Mouse (Mus musculus) heart, postnatal 10 days (tissue): ENCODE data around the gene Ubr4. TPM values are rescaled to one million over a fixed set of nuclear protein-coding genes. Genes with fewer than 3 reads are reported as not detected.
A peak's percentile ranks its signal among the peaks of the same experiment; 100 is the strongest.

Experiments
- DNase-seq, 2 experiments: peaks; one replicate each; pipeline ENCODE4 v3.0.0; 2021
- intact Hi-C: fragments of 180-260 bp; cut with DNase I; formaldehyde crosslinking; loops from one replicate; pipeline ENCODE4 v1.15.1; 2025
- total RNA-seq, 2 experiments: library from RNA; stranded (reverse); gene quantifications; 2 replicates each; pipeline ENCODE4 v1.2.3; 2021

Gene Ubr4
- total RNA-seq = 100 to 1,000 TPM; 124 to 125 TPM

DNA sequence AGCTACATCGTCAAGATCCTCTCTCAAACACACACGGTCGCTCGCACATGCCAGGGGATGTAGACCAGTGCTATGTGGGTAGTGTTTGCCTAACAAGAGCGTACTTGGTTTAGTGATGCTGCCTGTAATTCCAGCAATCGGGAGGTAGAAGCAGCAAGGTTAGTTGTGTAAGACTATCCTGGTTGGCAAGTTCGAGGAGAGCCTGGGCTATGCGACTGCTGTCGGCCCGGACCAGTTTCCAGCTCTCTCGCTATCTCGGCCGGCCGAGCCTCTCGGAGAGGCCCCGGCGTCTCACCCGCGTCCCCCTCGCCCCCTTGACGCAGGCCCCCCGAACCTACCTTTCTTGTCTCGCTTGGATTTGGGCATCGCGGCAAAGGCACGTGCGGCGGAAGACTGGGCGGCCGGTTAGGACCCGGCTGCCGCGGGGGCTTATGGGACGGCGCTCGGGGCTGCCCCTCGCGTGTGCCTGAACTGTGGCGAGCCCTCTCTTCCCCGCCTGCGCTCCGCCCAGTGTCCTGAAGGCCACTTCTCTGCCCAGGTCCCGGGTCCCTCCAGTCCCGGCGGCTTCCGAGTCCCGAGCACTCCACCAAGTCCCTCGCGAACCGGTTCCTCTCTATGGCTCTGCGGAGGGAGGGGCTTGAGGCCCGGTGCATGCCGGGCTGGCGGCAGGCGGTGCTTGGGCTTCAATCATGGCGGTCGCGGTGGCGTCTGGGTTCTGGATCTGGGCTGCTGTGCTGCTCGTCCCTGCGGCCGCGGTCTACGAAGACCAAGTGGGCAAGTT lies at the start of gene Ubr4, which contains the start of the genes Mrto4 and Emc1:
Gene Ubr4 (plus strand): TSS at position 679 of the 781 bp plus-strand sequence.
Gene Mrto4 (minus strand): TSS at position 646 of the 781 bp plus-strand sequence.
Gene Emc1 (plus strand): TSS at position 657 of the 781 bp plus-strand sequence.
- intact Hi-C loops = no loop called here
- peak; percentile 88 to 91 for DNase-seq

DNA sequence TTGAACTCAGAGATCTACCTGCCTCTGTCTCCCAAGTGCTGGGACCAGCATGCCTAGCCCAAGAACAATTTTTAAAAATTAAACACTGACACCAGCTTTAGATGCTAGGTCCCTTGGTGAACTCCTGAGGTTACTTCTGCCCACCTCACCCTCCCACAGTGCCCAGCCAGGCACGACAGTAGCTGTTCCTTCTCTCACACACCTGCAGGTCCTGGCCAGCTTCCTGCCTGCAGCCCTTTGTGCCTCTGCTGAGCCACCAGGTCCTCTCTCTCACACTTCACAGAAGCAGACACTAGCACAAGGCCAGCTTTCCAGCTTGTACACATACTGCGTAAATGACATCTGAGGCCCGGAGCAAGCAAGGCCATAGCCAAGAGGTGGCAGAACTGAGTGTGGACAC lies 46.9 kb upstream of the Ubr4 start:
- DNase-seq = no peak
- intact Hi-C loops = no loop called here

DNA sequence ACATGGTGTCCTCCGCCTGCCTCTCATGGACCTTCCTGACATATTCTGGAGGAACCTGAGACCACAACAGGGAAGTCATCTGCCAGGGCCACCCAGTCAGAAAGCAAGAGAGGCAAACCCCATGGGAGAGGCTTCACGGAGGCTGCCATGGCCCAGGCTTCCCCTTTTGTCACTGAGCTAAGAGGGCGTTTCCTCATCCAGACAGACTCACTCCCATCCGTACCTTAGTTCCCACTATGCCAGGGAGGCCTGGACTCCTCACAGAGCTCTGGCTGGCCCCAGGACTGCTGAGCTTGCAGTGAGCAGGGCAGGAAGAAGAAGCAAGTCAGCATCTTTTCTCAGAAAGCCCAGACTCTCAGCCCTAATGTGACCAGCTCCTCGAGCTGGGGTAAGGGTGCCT lies 44.5 kb upstream of the Ubr4 start:
- no peak for DNase-seq
- intact Hi-C loops = no loop called here

DNA sequence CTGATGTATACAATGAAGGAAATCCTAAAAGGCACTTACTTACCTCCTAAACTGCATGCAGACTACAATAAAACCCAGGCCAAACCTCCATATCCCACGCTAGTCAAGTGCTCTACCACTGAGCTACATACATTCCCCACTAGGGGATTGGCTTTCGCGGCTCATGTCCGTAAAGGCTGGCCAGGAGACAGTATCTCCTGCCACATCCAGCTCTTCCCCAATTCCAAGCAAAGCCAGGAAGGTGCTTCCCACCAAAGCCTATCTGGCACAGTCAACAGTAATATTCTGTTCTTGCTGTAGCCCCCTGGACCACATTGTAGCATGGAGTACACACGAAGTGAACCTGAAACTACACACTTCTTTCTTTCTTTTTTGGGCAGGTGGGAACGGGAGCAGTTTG lies 42.8 kb upstream of the Ubr4 start:
- DNase-seq = no peak
- intact Hi-C loops = no loop called here

DNA sequence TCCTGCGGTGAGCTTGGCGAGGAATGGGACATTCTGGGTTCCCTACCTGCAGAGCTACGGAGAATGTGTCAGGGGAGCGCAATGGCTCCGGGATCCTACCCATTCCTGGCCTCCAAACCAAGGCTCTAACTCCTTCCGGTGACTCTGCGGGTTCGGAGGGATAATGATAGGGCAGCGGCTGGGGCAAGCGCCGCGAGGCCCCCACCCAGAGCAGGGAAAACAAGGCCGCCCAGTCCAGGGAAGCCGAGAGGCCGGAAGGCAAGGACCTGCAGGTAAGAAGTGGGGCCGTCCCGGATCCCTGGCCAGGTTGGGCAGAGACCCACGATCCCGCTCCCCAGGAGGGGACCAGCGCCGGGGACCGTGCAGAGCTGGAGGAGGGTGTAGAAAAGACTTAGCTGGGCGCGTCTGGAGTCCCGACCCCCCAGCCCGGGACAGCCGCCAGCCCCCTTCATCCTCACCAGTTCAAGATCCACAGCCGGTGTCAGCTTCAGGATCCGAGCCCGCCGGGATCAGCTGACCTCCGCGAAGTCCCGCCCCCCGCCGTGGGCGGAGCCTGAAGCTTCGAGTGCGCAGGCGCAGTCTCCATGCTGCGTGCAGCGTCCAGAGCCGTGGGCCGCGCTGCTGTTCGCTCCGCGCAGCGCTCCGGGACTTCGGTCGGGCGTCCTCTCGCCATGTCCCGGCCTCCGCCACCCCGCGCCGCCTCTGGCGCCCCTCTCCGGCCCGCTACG lies 42.1 kb upstream of the Ubr4 start, which contains the start of the genes Pqlc2 and Akr7a5:
Gene Pqlc2 (minus strand): TSS at position 538 of the 728 bp plus-strand sequence.
Gene Akr7a5 (plus strand): TSS at position 574 of the 728 bp plus-strand sequence.
- intact Hi-C loops = no loop called here
- peak; percentile 99 for DNase-seq

DNA sequence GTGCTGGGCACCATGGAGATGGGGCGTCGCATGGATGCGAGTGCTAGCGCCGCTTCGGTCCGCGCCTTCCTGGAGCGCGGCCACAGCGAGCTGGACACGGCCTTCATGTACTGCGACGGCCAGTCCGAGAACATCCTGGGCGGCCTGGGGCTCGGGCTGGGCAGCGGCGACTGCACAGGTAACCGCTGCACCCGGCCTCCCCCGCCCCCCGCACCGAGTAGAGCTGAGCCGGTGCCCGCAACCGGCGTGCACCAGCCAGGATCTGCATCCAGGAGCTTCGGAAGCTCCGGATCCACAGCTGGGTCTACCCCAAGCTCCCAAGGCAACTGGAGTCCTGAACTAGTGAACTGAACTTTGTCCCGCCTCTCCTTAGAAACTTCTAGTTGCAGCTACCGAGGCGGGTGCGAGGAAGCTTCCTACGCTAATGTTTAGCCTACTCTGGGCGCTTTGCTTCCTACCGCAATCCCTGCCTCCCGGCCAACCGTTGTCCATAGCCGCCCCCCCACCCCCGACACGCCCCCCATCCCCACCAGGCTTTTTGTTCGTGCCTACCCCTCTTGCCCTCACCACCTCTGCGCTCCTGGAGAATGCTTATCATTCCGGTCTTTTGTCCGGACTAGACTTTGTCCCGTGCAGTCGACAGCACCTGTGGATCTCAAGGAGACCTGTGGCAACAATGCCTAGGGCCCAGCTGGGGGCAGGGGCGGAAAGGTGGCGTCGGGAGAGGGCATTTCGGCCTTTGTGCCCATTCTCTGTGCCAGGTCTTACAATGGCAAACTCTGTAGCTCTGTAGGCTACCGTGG lies 41.3 kb upstream of the Ubr4 start:
- intact Hi-C loops = no loop called here

DNA sequence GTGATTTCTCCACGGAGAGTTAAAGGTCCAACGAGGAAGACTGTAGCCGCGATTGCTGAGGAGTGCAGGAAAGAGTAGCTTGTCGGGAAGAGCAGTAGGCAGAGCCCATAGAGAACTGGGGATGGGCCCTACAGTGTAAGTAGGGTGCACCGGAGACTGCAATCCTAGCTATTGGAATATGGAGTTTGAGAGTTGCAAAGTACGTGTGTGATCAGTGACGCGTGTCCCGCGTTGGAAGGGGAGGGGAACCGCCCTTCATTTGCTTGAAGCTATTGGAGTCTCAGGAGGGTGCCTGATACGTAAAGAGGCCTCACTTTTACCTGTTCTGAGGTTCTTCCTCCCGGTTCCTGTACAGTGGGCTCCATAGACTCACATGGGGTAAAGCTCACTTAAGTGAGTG lies 40.7 kb upstream of the Ubr4 start:
- intact Hi-C loops = no loop called here
- no peak for DNase-seq

More for the DNA sequence above, 41.3 kb upstream of the Ubr4 start:
- DNase-seq = peak in 1 of 2 experiments; percentile 41

DNA sequence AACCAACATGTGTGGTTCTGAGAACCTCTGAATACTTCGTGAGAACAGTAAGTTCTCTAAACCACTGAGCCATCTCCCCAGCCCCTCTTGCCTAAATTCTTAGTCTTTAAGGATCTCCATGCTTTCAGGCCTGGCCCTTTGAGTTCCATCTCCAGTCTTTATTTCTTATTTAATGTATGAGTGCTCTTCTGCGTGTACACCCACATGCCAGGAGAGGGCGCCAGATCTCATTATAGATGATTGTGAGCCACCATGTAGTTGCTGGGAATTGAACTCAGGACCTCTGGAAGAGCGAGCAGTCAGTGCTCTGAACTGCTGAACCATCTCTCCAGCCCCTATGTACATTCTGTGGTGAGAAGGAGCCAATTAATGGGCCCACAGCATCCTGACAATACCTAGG lies 39.8 kb upstream of the Ubr4 start:
- no peak for DNase-seq
- intact Hi-C loops = no loop called here

DNA sequence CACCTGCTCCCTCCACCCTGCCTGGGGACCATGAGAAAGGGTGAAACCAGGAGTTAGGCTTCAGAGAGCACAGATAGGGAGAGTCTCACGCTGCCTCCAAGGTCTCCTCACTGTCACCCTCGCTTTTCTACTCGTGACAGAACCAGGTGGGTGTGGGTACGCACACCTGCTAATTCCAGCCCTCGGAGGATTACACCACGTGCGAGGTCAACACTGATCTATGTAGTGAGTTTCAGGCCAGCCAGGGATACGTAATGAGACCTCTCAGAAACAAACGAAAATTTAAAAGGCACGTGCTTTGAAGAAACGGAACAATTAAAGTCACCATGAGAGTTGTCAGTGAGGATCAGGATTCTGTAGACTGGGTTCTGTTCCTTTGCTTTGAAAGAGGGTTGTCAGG lies 34.0 kb upstream of the Ubr4 start:
- intact Hi-C loops = no loop called here

DNA sequence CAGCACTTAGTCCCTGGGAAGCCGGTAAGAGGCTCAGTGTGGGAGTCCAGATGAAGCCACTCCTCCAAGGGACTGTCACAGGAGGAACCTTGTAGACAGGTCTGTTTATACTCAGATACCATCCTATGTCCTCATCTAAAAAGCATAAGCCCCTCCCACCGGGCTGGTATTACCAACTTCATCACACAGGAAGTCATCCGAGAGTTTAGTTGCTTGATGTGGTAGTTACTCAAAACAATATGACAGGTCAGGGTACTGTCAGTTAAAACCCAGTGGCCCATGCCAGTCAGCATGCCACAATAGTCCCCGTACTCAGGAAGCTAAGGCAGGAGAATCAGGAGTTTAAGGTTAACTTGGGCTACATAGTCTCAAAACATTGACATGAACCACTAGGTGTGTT lies 32.7 kb upstream of the Ubr4 start:
- DNase-seq = no peak
- intact Hi-C loops = no loop called here

More for the DNA sequence above, 34.0 kb upstream of the Ubr4 start:
- no peak for DNase-seq

DNA sequence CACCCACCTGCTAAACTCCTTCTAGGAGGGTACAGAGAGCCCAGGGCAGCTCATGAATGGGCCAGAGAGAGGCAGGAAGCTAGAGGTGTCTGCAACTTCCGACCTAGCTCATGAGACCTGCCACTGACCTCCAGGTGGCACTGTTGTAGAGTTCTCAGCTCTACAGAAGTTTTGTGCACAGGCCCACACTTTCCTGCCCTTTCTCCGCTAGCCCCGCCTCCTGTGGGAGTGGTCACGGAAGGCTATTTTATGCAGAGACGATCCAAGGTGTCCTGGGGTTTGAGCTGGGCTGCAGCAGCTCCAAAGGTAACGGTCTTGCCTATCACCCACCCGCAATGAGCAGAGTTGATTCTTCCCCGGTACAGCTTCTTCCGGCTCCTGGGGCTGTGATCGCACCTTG lies 21.8 kb upstream of the Ubr4 start:
- intact Hi-C loops = no loop called here

DNA sequence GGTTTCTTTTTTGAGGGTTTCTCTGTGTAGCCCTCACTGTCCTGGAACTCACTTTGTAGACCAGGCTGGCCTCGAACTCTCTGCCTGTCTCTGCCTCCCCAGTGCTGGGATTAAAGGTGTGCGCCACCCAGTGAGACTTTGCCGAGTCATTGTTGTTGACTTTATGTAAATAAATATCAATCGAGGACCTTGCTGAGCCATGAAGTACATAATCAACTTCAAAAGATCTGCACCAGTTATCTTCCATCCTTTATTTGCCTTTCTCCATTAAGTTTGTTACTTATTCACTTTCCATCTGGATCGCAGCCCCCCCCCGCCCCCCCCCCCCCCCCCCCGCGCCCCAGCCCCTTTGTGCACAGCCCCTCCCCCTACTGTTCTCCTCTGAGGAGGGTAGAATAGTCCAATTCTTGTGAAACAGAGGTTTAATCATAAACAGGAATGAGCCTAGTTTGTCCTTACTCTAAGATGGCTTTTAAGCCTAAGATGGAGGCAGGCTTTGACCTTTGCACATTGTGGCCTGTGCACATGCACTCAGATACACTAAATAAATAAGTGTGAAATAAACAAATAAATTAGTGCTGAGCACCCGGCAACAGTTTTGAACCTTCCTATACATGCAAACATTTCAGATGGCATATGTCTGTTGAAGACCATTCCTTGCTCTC lies 17.6 kb upstream of the Ubr4 start:
- intact Hi-C loops = no loop called here
- DNase-seq = no peak

More for the DNA sequence above, 21.8 kb upstream of the Ubr4 start:
- DNase-seq = peak; percentile 75 to 84

DNA sequence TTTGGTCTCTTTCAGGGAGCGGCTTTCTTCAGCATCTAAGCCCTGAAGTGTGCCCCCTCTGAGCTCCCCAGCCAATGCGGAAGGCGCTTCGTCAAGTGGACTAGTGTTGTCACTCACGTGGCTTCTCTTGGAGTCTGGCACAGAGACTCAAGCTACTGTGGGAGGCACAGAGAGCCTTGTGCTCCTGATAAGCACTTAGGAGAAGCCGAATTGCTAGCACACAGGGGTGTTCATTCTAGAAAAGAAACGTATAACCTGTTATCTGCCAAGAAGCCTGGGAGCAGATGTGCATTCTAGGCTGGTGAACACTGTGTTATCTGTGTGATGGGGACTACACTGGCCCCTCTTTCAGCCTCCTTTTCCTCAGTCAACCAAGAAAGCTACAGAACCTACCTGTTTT lies 16.9 kb upstream of the Ubr4 start:
- DNase-seq = no peak
- intact Hi-C loops = no loop called here

DNA sequence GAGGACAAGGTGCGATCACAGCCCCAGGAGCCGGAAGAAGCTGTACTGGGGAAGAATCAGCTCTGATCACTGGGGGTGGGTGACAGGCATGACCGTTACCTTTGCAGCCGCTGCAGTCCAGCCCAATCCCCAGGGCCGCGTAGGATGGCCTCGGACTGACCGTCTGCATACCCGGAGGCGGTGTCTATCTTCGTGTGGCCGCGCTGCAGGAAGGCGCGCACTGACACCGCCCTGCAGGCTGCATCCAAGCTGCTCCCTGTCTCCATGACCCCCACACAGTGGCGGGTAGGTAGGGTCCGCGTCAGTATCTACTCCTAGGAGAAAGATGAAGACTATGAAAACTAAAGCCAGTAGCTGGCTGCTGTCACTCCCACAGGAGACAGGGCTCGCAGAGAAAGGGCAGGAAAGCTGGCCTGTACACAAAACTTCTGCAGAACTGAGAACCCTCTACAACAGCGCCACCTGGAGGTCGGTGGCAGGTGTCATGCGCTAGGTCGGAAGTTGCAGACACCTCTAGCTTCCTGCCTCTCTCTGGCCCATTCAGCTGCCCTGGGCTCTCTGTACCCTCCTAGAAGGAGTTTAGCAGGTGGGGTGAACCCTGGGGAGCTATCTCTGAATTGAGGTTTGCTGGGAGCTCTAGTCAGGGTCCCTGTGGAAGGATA lies 15.5 kb upstream of the Ubr4 start:
- DNase-seq = peak; percentile 82 to 91
- intact Hi-C loops = loop anchor here (1.0 kb wide), 1 partner anchor 251 kb away; no protein-coding TSS in a partner anchor

DNA sequence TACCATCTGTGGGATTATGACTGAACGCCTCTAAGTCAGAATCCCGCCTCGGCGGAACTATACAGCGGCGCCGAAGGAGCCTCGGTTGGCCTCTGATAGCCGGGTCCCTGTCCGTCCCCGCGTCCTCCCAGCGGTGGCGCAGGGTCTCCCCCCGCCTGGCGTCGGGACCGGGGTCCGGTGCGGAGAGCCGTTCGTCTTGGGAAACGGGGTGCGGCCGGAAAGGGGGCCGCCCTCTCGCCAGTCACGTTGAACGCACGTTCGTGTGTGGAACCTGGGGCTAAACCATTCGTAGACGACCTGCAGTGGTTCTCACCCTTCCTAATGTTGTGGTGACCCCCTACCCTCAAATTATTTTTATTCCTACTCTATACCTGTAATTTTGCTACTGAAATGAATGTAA lies 14.3 kb upstream of the Ubr4 start:
- DNase-seq = no peak
- intact Hi-C loops = no loop called here

DNA sequence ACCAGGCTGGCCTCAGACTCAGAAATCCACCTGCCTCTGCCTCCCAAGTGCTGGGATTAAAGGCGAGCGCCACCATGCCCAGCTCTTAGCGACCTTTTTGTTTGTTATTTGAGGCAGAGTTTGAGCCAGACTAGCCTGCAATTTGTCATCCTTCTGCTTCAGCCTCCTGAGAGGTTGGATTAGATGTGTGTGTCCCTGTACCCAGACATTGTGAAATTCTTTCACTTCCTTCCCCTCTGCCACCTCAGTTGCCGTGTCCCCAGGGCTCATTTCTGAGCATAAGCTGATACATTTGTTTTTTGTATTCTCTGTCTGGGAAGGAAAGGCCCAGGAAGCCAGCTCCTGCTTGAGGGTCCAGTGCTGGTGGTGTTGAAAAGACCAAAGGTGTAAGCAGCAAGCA lies 11.6 kb upstream of the Ubr4 start:
- no peak for DNase-seq
- intact Hi-C loops = no loop called here

DNA sequence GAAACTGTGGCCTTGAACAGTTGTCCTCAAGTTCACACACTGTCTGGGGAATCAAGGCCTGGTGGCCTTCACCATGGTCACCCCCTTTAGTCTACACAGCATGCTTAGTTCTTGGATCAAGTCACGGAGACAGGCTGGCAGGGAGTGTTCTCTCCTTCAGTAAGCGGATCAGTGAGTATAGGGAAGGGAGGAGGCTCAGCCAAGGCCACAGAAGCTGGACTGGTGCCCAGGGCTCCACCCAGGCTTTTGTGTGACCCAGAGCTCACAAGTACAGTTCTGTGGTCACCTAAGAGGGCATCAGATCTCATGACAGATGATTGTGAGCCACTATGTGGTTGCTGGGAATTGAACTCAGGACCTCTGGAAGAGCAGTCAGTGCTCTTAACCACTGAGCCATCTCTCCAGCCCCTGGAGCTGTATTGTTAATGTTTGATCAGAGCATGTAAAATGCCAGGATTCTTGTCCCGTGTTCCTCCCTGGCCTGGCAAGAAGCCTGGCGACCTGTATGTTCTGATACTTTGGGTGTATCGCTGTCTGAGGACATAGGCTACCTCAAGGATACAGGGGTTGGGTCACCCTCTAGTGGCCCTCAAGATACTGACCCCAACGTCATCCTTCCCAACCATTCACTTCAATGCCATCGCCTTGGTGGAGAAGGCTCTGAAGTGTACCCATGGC lies 10.7 kb upstream of the Ubr4 start:
- peak in 1 of 2 experiments; percentile 12 for DNase-seq
- intact Hi-C loops = no loop called here

DNA sequence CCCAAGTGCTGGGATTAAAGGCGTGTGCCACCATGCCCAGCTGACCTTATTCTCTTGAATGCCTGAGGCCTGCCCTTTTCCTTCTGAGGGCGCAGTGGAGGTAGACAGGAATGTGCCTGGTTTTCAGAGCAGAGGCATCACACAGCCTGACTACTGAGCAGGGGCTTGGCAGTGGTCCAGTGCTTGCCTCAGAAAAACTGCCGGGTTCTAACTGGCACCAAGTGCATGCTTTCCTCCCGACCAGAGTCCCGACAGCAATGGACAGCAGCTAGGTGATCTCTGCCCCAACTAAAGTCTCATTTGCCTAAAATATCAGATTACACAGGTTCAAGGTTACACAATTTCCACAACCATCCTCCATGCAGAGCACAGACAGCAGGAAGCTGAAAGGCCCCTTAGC lies 8.7 kb upstream of the Ubr4 start:
- intact Hi-C loops = no loop called here
- no peak for DNase-seq

DNA sequence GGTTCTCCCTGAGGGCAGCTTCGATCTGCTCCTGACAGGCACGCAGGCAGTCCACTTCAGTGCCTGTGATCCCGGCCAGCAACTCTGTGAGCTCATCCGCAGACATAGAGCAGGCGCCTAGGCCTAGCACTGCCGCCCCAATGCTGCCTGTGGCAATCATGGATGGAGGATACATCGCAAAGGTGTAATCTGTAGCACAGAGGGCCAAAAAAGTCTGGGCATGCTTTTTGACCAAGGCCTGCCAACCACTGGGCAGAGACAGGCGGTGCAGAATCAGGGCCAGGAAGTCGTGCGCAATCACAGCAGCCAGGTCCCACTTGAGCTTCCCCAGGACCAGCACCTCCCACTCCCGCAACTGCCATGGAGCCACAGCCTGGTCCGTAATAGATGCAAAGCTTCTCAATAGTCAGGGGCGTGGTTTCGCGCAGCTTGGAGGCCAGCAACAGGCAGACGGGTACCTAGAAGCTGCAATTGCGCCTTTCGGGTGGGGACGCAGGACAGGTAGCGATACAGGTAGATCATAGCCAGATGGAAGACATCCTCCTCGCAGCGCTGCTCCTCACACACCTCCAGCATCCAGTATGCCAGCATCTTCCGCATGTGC lies 6.9 kb upstream of the Ubr4 start:
- intact Hi-C loops = no loop called here
- no peak for DNase-seq
